Mouse (Mus musculus) layer of hippocampus, adult 18-20 months (tissue): ENCODE data around the gene Pnrc1. TPM values are rescaled to one million over a fixed set of nuclear protein-coding genes. Genes with fewer than 3 reads are reported as not detected.
A peak's percentile ranks its signal among the peaks of the same experiment; 100 is the strongest.

Source experiments
- DNase-seq, 2 experiments: peaks; one replicate each; pipeline ENCODE4 v3.0.0; 2022; ENCODE audit warnings: low spot score in 2 of 2
- total RNA-seq, 2 experiments: library from RNA; stranded (reverse); gene quantifications; 2 replicates each; pipeline ENCODE4 v1.2.3; 2021

Pnrc1 gene
- total RNA-seq, 2 experiments from 2014 or later, result 160 to 168 TPM

DNA sequence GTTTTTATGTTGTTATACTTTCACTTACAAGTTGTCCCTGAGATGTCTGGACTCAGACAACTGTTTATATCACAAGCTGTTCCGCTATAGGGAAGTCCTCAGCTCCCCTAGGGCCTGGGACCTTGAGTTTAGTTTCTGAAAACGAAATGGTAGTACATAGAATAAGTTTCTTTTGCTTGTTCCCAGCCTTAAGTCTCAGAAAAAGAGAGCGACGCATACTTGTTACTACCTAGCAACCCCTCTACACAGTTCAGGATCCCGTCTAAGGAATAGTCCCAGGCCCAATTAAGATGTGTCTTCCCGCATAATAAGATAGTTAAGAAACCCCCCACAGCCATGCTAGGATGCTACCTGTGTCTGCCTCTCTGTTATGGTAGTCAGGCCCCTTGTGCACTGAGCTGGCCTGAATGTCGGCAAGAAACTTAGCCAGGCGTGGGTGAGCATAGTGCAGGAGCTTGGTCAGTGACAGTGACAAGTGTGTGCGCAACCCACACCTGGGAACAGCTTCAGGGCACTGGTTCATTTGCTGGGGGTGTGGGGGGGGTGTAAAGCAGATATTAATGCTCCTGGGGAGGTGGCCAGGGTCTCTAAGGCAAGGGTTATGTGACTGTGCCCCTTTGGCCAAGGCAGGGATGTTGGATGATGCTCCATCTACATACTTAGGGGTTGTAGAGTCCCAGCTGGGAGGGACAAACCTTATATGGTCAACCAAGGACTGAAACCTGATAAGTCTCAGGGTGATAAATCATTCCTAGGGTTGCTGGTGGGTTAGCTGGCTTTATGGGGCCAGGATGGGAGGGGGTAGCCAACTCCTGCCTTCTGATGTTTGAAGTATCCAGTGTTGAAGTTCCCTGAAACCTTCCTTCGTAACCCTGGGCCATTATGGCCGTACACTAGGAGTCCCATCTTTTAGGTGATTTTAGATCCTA is 19.3 kb downstream of the Pnrc1 start:
- no peak for DNase-seq

DNA sequence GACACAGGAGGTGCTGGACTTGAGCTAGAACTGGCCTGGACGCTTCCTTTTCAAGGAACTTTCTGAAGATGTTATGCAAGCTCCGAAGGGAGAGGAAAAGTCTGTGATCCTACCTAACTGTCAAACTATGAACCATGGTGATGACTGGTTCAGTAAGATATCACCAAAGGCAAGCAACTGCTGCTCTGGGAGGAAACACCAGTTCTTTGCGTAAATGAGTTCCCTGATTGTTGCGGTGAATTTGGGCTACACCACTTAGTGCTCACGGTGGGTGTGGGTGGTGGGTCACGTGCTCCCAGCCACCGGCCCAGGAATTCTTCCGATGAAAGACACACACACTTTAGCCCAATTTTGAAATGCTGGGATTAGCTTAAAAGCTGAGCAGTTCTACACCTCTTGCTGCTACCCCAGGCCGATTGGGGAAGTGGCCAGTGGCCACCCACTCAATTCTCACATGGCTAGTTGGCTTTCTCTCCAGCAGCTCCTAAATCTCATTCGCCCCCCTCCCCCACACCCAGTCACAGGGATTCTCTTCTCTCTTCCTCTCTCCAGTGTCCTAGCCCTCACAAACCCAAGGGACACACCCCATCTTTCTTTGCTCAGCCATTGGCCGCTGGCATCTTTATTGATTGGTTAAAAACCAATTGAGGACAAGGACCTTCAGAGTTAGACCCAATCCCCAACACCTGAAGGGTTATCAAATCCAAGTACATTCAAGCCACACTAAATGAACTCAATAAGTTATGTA is 24.8 kb downstream of the Pnrc1 start:
- no peak for DNase-seq

DNA sequence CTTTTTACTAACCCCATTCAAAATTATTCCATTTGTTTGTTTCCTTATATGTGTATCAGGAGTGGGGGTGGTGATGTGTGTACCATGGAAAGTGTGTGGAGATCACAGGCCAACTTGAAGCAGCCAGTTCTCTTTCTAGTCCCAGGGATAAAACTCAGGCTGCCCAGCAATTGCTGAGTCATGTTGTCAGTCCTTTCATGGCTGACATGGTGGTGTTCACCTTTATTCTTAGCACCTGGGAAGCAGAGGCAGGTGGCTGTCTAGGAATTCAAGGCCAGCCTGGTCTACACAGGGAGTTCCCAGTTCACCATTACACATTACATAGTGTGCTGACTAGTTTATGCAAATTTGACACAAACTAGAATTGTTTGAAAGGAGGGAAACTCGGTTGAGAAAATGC is 27.1 kb downstream of the Pnrc1 start:
- DNase-seq, result no peak

DNA sequence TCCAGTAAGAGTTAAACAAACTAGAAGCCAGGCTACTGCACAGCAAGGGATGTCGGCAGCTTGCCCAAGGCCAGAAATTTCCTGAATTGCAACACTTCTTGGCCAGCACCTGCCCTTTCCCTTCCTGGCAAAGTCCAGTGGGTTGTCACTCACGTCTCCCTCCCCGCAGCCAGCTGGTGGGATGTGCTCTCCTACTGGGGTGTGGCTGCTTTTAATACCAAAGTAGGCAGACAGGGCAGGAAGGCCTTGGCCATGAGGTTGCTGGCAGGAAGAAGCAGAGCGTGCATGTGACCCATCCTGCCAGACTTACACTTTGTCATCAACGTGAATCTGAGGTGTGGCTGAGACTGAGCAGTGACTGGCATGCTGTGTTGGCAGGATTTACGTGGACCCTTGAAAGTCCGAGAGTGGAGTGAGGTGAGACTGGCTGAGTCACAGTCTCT is 28.6 kb downstream of the Pnrc1 start:
- DNase-seq, result peak in 1 of 2 experiments; percentile 34

DNA sequence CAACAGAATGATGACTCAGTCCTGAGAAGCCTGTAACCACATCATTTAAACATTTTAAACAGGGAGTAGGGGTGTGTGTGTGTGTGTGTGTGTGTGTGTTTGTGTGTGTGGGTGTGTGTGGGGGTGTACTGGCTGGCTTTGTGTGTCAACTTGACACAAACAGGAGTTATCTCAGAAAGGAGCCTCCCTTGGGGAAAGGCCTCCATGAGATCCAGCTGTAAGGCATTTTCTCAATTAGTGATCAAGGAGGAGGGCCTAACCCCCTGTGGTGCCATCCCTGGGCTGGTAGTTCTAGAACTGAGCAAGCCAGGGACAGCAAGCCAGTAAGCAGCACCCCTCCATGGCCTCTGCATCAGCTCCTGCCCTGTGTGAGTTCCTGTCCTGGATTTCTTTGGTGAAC is 29.7 kb downstream of the Pnrc1 start:
- no peak for DNase-seq

DNA sequence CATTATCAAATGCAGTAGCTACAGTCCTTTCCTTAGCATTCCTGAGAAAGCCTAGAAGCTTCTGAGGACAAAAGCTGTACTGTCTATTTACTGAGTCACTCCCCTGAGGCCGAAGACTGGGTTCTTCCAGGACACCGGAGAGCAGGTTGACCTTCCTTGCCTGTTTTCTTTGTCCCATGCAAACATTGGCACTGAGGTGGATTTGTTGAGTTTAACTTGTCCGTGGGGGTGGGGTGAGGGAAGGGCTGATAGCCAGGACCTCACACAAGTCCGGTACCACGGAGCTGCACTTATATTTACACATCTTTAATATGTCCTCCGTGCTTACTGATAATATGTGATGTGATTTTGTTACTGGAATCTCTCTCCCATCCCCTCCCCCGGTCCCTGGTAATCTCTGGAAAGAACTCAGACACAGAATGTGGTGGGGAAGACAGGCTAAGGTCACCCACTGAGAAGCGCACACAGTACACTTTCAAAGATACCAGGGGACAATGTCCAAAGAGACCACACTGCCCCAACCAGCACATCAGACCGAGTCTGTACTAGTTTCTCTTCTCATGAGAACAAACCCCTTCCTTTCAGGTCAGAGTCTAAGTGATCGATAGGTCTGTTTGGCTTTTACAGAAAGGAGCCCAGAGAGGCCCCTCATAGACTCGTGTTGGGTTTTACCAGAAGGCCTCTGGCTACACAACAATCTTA is 32.5 kb downstream of the Pnrc1 start:
- no peak for DNase-seq

DNA sequence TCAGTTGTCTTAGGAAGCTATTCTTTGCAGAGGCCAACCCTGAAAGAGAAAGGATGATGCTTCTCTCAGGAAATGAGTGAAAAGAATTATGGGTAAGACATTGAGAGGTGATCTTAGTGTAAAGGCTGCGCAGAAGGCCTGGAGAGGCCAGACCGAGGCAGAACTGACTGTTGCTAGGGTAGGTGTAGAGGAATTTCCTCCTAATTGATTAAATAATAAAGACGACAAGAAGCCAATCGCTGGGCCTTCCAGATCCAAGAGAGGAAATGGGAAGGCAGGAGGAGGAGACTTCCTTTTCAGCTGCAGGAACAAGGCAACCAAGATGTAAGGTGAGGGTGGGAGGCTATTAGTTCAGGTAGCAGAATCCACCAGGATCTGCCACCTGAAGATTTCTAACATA is 35.3 kb downstream of the Pnrc1 start:
- DNase-seq, result no peak

DNA sequence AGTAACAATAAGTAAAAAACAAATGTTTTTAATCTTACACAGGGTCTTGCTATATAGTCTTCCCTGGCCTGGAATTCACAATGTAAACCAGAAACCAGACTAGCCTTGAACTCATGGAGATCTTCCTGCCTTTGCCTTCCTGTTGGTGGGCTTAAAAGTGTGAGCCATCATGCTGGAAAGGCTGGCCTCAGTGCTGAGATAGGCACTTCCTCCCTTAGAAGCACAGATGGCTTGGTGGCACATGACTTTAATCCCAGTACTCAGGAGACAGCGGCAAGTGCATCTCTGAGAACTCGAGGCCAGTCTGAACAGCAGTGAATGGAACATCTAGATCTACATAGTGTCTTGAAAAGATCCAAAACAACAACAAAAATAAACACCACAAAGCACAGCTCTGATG is 39.1 kb downstream of the Pnrc1 start:
- DNase-seq, result no peak

DNA sequence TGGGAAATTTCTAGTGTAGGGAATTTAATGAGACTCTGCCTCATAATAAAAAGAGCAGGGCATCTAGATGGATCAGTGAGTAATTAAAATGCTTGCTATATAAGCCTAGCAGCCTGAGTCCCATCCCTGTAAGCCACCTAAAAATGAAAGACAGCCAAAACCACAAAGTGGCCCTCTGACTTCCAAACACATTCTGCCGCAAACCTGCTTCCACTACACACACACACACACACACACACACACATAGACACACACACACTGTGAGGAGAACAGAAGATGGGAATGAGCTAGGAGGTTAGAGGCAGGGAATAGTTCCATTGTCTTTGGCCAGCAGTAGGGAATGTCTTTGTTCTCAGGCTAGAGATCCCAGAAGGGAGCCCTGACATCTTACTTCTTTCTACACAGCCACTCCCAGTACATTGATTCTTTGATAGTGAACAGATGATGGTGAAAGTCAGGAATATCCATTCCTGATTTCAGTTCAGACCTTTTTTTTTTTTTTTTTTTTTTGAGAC is 40.2 kb downstream of the Pnrc1 start:
- no peak for DNase-seq

DNA sequence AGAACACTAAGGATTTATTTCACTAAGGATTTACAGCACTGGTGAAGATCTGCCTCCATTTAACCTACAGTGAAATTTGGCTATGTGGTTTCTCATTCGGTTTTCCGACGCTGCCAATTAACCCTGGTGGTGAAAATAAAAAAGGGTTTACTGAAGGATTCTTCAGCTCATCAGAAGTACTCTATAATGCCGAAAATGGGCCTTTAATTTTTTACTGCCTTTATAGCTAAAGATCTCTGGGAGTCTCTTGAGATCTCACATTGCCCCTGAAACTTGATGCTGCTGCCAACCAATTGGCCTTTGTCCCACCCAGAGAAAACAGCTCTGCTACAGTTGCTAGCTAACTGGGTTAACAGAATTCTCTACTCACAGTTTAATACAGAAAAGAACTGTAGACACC is 41.0 kb downstream of the Pnrc1 start:
- no peak for DNase-seq

DNA sequence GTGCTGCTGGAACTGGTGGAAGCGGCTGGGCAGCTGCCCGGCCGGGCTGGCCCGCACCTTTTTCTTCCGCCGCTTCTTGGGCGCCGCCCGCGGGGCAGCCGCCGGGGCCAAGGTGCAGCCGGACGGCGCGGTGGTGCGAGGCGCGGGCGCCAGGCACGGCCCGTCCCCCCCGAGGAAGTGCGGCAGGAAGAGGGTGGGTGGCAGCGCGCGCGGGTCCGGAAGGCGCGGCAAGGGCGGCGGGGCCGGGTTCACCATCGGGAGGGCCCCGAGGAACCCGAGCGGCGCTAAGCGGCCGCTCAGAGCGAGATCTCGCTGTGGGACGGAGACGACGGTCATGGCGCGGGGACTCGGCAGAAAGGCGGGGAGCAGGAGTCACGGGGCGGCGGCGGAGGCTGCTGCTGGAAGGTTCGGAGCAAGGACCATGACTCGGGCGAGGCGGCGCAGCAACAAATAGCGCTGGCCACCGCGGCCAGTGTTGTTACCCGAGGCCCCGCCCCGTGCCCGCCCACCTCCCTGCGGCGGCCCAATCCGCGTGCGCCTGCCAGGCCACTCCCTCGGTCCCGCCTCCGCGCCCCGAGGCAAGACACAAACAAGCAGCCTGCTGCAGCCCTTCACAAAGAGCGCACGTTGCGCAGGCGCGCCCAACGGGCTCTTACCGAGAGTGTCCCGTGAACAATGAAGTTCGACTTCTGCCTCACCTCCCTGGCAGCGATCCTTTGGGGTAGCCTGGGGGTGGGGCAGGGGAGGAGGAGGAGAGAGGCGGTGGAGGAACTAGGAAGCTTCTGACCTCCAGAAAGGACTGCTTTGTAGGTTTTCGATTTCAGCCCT is 41.7 kb downstream of the Pnrc1 start:
- DNase-seq, result peak; percentile 98

DNA sequence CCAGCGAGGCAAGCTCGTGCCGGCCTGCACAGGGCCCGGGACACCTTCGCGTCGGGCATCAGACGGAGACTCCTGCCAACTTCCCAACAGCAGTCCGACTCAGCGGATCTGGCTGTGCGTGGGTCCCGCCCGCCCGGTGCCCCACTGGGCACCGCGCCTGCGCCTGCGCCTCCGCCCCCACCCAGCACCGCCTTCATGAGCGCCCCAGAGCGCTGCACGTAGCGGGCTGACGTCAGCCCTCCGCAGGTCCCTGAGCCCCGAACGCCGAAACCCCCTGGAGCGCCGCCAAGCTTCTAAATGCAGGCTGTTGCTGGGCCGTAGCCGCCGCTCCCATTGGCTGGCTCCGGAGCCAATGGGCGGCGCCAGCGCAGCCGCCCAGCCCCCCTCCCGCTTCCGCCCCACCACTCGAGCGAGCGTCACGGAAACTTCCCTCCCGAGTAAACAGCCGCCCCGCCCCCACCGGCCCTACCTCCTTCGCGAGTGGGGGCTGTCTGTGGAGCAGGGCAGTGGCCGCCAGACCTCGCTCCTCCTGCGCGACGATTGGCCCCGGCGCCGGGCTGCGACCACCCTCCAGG is 42.4 kb downstream of the Pnrc1 start:
- DNase-seq, result peak; percentile 98 to 99

DNA sequence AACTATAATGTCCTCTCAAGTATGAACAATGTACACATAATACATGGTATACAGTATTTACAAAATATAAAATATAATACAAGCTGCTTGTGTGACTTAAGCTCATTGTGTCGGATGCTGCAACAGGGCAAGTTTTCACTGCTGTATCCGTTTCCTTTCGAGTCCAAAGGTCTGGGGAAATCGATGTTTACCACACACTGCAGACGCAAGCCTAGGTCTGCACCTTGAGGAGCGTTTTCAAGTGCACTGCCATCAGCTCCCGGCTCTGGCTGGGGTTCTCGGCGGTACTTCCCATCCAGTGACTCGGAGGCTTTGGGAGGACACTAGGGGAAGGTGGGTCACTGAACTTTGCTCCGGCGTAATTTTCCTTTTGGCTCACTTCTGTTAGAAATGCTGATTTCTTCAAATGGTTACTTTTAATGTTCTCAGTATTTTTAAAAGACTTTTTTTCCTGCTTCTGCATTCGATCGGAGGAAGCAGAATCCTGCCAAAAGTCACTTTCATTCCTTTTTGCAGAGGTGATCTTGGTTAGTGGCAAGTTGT is 44.0 kb downstream of the Pnrc1 start:
- no peak for DNase-seq

DNA sequence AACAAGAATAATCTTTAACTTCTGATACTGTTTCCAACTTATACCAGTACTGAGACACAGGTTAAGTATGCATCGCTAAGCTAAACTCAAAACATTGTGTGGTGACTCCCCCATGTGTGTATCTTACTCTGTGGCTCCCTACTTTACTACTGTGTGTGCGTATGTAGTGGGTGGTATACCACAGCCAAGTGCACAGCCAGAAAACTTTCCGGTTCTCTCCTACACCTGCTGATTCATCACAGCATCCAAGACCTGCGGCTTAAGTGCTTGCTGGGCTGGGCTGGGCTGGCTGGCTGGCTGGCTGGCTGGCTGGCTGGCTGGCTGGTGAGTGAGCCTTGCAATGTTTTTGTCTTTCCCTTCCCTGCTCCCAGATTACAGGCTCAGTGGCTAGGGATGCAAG is 46.0 kb downstream of the Pnrc1 start:
- no peak for DNase-seq

DNA sequence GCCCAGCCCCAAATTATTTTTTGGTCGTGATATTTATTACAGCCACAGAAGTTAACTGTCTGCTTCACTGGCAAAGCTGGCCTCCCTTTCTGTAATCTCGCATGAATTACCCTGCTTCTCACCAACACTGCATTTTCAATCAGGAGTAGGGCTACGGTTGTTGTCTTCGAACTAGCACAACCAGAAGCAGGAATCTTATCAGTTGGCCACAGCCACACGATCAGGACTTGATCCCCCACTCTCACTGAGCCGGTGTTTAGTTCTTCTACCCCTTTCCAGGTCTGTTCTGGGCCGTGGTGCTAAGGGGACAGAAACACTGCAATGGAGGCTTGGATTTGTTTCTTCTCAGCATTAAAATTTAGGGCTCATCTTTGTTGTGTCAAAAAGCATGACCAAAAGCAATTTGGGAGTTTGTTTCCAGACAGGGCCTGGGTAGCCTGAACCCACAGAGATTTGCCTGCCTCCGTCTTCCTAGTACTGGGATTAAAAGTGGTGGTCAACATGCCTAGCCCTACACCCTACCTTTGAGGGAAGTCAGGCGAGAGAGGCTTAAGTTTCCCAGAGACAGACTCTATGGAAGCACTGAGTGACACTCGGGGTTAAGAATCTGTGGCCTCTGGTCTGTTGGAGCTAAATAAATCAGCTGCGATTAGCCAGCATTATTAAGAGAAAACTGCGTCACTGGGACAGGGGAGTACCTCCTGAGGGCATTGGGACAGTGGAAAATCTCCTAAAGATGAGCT is 46.8 kb downstream of the Pnrc1 start:
- DNase-seq, result no peak

DNA sequence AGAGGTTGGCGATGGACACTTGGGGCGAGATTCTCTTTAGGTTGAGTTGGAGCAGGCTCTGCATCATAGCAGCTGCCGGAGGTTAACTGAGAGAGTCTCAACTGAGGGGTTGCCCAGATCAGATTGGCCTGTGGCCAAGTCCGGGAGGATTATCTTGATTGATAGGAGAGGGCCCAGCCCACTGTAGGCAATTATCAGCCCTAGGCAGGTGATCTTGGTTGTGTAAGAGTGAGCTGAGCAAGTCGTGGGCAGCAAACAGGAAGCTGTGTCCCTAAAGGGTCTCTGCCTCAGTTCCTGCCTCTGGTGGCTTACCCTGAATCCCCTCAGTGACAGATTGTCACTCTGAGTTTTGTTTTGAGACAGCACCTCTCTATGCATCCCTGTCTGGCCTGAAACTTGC is 47.4 kb downstream of the Pnrc1 start:
- DNase-seq, result no peak

DNA sequence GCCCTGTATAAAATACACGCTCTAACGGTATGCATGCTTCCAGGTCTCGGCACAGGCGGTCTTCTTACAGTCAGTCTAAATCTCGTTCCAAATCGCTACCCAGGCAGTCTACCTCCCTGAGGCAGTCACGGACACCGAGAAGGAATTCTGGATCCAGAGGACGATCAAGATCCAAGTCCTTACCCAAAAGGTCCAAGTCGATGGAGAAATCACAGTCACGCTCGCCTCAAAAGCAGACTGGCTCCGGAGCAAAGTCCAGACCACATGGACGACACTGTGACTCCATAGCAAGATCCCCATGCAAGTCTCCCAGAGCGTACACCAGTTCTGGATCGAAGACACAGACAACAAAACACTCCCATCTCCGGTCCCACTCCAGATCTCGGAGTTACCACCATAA is 59.1 kb downstream of the Pnrc1 start:
- DNase-seq, result no peak

DNA sequence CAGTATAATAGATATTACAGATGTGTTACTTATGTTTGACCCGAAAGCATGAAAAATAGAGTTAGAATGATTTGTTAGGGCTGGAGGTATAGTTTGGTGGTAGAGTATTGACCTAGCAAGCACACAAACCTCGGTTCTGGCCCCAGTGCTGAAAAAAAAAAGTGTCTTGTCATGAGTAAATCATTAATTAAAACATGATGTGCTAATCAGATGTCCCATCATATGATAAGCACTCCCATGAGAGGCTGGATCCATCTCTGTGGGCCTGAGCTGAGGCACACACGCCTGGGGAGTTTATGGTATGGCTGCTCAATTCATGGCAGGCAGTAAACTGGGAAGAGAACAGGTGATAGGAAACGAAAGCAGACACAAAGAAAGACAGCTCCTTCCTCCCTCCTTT is 60.3 kb downstream of the Pnrc1 start:
- DNase-seq, result no peak

DNA sequence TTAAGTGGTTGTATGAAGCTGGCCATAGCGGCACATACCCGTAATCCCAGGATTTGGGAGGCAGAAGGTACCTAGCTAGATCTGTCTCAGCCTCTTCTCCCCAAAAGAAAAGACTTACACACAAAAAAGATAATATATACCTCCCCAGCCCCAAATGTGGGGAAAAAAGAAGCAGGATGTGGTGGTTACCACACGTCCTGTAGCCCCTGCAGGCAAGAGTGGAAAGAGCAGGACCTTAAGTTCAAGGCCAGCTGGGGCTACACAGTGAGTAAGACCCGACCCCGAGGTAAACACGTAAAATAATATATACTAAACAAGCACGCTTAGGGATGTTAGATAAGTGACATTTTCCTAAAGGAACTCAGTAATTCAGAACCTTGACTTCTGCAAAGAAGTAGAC is 62.8 kb downstream of the Pnrc1 start:
- DNase-seq, result no peak
